Mouse (Mus musculus): ENCODE measurements around the gene Mmp9.

DNA sequence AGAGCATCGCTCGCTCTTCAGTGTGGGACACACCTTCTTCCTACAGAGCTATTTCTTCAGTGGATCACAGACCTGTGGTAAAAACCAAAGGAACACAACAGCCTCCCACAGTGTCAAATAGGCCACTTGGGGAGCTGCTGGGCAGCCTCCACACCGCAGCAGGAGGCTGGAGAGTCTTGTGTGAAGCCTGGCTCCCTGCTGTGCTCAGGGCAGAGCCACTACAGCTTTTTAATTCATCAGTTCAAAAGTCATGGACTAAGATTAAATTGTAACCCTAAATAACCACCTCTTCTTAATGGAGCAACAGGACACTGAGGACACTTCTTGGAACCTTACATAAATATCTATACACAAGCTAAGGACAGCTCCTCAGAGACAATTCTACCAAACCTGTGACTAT lies 62.5 kb downstream of the Mmp9 start:
- no peak for TF ChIP-seq CTCF (IDR thresholded peaks at IDR 0.05; ENCODE audit: borderline replicate concordance, extremely low read depth, insufficient read depth, insufficient read length)
- TF ChIP-seq POLR2A (IDR thresholded peaks at IDR 0.05; ENCODE audit: borderline replicate concordance, extremely low read depth, insufficient read depth, insufficient read length, poor library complexity, severe bottlenecking), result no peak

Data from brain, embryonic 14.5 days (tissue).